Mouse (Mus musculus): ENCODE measurements around the gene Arhgef12.
"Not testable (repeated sequence)": the region's sequence is repeated elsewhere in the genome, so short reads cannot be mapped to it uniquely, and the experiment has no call there.

Arhgef12 gene

GRCm38 (mm10) chr9:42995298-42995697 lies 111.7 kb downstream of the Arhgef12 start:
- DNase-seq = no peak

- DNase-seq = no peak
These were observed 112.3 kb downstream of the Arhgef12 start for GRCm38 (mm10) chr9:42994708-42995107.

- no peak for DNase-seq
These were observed 113.4 kb downstream of the Arhgef12 start for GRCm38 (mm10) chr9:42993659-42994058.

GRCm38 (mm10) chr9:42987988-42988387 lies 119.1 kb downstream of the Arhgef12 start:
- DNase-seq = no peak

GRCm38 (mm10) chr9:42968894-42969521 lies 138.0 kb downstream of the Arhgef12 start:
- no peak for DNase-seq

GRCm38 (mm10) chr9:42967731-42968130 lies 139.3 kb downstream of the Arhgef12 start:
- peak; percentile 23 to 39 for DNase-seq

GRCm38 (mm10) chr9:42964809-42965208 lies 142.2 kb downstream of the Arhgef12 start:
- not testable (repeated sequence) for DNase-seq

- peak; percentile 47 to 70 for DNase-seq
These were observed 142.7 kb downstream of the Arhgef12 start for GRCm38 (mm10) chr9:42964366-42964765.

GRCm38 (mm10) chr9:42962506-42962905 lies 144.5 kb downstream of the Arhgef12 start:
- no peak for DNase-seq

- DNase-seq = no peak
These were observed 148.6 kb downstream of the Arhgef12 start for GRCm38 (mm10) chr9:42958401-42958800.

GRCm38 (mm10) chr9:42948381-42948780 lies 158.7 kb downstream of the Arhgef12 start:
- no peak for DNase-seq

- DNase-seq = no peak
These were observed 161.9 kb downstream of the Arhgef12 start for GRCm38 (mm10) chr9:42945174-42945573.

GRCm38 (mm10) chr9:42944536-42945006 lies 162.5 kb downstream of the Arhgef12 start:
- DNase-seq = peak; percentile 89 to 92

GRCm38 (mm10) chr9:42943781-42944535 lies 163.1 kb downstream of the Arhgef12 start, which contains the start of gene Grik4:
Gene Grik4, minus strand, starts transcription at chr9:42944493.
- DNase-seq = peak; percentile 43 to 48

- DNase-seq = peak; percentile 24 to 40
These were observed 163.9 kb downstream of the Arhgef12 start for GRCm38 (mm10) chr9:42943057-42943529.

- no peak for DNase-seq
These were observed 164.9 kb downstream of the Arhgef12 start for GRCm38 (mm10) chr9:42942148-42942547.

GRCm38 (mm10) chr9:42932146-42932545 lies 174.9 kb downstream of the Arhgef12 start:
- DNase-seq = peak; percentile 22 to 42

GRCm38 (mm10) chr9:42927498-42927897 lies 179.5 kb downstream of the Arhgef12 start:
- no peak for DNase-seq

GRCm38 (mm10) chr9:42926564-42926963 lies 180.5 kb downstream of the Arhgef12 start:
- no peak for DNase-seq

- no peak for DNase-seq
These were observed 185.2 kb downstream of the Arhgef12 start for GRCm38 (mm10) chr9:42921830-42922229.

- DNase-seq = no peak
These were observed 186.8 kb downstream of the Arhgef12 start for GRCm38 (mm10) chr9:42920190-42920589.

GRCm38 (mm10) chr9:42917911-42918310 lies 189.1 kb downstream of the Arhgef12 start:
- no peak for DNase-seq

Data from cerebellum, postnatal 25 days (tissue).